Comparison of ENCODE assay signal across 18 mouse cellular contexts in the genomic region with DNA sequence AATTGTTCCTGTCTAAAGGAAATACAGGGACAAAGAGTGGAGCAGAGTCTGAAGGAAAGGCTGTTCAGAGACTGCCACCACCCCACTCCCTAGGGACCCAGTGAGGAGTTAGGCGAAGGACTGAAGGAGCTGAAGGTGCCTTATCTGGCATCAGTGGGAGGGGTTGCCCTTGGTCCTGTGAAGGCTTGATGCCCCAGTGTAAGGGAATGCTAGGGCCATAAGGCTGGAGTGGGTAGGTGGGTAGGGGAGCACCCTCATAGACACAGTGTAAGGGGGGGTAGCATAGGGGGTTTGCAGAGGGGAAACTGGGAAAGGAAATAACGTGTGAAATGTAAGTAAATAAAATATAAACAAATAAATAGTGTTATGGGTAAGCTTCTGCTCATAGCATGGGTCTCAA.
"Had no signal": no experiment of that assay in that cellular context is flagged by ENCODE, and none has a peak within 500 bp of the region (broad histone marks: within the 10 kb centered on the region; RNA-seq: fewer than 3 reads in every experiment).

No protein-coding gene starts in this region.

- H3K27ac ChIP-seq: liver, embryonic 13.5 days had no signal

- H3K36me3 ChIP-seq: liver, embryonic 13.5 days had no signal

- ATAC-seq: intestine, postnatal 0 days; midbrain, embryonic 16.5 days had no signal

- H3K27me3 ChIP-seq: liver, embryonic 13.5 days; megakaryocyte, embryonic 14.5 days had no signal

- H3K4me2 ChIP-seq: liver, embryonic 13.5 days; lung, embryonic 14.5 days; midbrain, embryonic 11.5 days had no signal

- H3K4me3 ChIP-seq: liver, embryonic 13.5 days; megakaryocyte, embryonic 14.5 days had no signal

- DNase-seq: kidney, adult 2 months; kidney, postnatal 10 days; kidney, postnatal 4 days; left cerebral cortex, postnatal 4 days; liver, embryonic 13.5 days; lung, embryonic 14.5 days; lung, postnatal 10 days; lung, postnatal 36 days; retina, postnatal 1 day; right cerebral cortex, postnatal 25 days; spleen, adult 18-20 months; thymus, adult 2 months; thymus, postnatal 14 days; thymus, postnatal 4 days had no signal

- H3K9me3 ChIP-seq: liver, embryonic 13.5 days had no signal

- H3K4me1 ChIP-seq: liver, embryonic 13.5 days; megakaryocyte, embryonic 14.5 days had no signal

- H3K9ac ChIP-seq: liver, embryonic 13.5 days; lung, embryonic 14.5 days had no signal
